Mouse (Mus musculus) embryonic facial prominence, embryonic 11.5 days (tissue): ENCODE results near the gene Cav3. TPM values are rescaled to one million over a fixed set of nuclear protein-coding genes. Genes with fewer than 3 reads are reported as not detected.

ENCODE experiments used
- ATAC-seq: fragments of 200-750 bp; cut with Nextera tagmentation; replicated peaks from 2 replicates; pipeline ENCODE4 v1.8.0; 2017; ENCODE audit warnings: low read depth; ENCODE audit not compliant: insufficient number of reproducible peaks, low FRiP score, low TSS enrichment
- DNase-seq: peaks from one replicate; pipeline ENCODE4 v3.0.0-alpha.2; 2015; ENCODE audit warnings: low spot score
- H3K27ac ChIP-seq: fragments of 300-500 bp; sonication (generic); replicated peaks from 2 replicates; pipeline ENCODE4 v1.5.1; 2014; ENCODE audit warnings: mild to moderate bottlenecking, low read depth, low read length, control low read depth
- H3K27me3 ChIP-seq: fragments of 300-500 bp; sonication (generic); 2 replicates; pipeline ENCODE4 v1.6.1; 2014; ENCODE audit warnings: mild to moderate bottlenecking, low read length, moderate library complexity, mixed read lengths; ENCODE audit not compliant: control insufficient read depth, insufficient read depth
- H3K36me3 ChIP-seq: fragments of 300-500 bp; sonication (generic); replicated peaks from 2 replicates; pipeline ENCODE4 v1.6.1; 2014; ENCODE audit warnings: low read depth, mild to moderate bottlenecking, low read length, moderate library complexity, mixed read lengths; ENCODE audit not compliant: control insufficient read depth, insufficient read depth
- H3K4me1 ChIP-seq: fragments of 300-500 bp; sonication (generic); 2 replicates; pipeline ENCODE4 v1.6.1; 2014; ENCODE audit warnings: low read length, mixed read lengths; ENCODE audit not compliant: control insufficient read depth, insufficient read depth
- H3K4me2 ChIP-seq: fragments of 300-500 bp; sonication (generic); 2 replicates; pipeline ENCODE4 v1.6.1; 2014; ENCODE audit warnings: low read depth, mild to moderate bottlenecking, control low read depth, low read length, moderate library complexity
- H3K4me3 ChIP-seq: fragments of 300-500 bp; sonication (generic); 2 replicates; pipeline ENCODE4 v1.5.1; 2014; ENCODE audit warnings: low read depth, low read length, control low read depth
- H3K9ac ChIP-seq: fragments of 300-500 bp; sonication (generic); replicated peaks from 2 replicates; pipeline ENCODE4 v1.6.1; 2014; ENCODE audit warnings: mild to moderate bottlenecking, control low read depth, low read length
- H3K9me3 ChIP-seq: fragments of 300-500 bp; sonication (generic); replicated peaks from 2 replicates; pipeline ENCODE4 v1.6.1; 2016; ENCODE audit warnings: mild to moderate bottlenecking, low read length, inconsistent platforms, mixed read lengths; ENCODE audit not compliant: control insufficient read depth
- WGBS: fragments of 180-500 bp; shearing (Covaris S2); extraction: QIAGEN DNeasy Blood & Tissue Kit; methylation state at CpG from one replicate; pipeline ENCODE4 v1.1.7; 2014; 5-methylcytosine and 5-hydroxymethylcytosine counted together
- polyA plus RNA-seq: library from polyadenylated mRNA; unstranded; fragments of >200 nt; fragmentation: Nextera tagmentation; extraction: Ambion mirVana; gene quantifications from 2 replicates; pipeline ENCODE4 v1.2.1, GENCODE M21; 2014

Gene Cav3
- polyA plus RNA-seq, 1 experiment from 2014 or later, result 0.72 TPM

DNA sequence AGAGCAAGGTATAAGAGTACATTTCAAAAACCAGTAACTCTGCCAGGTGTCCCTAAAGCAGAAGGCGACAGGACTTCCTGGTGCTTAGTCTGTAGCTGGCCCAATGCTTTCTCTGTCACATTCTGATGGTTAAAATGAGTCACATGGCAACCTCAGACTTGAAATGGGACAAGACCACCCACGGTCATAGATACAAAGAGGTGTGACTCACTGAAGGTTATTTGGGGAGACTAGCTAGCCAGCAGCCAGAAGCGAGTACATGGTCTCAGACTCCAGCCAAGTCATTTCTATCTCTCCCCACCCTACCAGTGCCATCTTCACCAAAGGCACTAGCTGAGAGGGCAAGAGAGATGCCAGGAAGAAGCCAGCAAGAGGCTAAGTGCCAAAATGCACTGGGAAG, 6.1 kb downstream of the Cav3 start:
- WGBS, result 88% methylated on average over 3 of the region's 3 CpGs
- H3K4me3 ChIP-seq, result no peak overlapping the region
- no peak for ATAC-seq
- no peak overlapping the region for H3K27ac ChIP-seq
- no peaks in the 10 kb centered on the region for H3K4me1 ChIP-seq
- H3K9me3 ChIP-seq, result no peaks in the 10 kb centered on the region
- no peak overlapping the region for H3K9ac ChIP-seq
- H3K36me3 ChIP-seq, result no peaks in the 10 kb centered on the region
- H3K27me3 ChIP-seq, result no peaks in the 10 kb centered on the region
- no peak for DNase-seq
- no peak overlapping the region for H3K4me2 ChIP-seq

- no peak overlapping the region for H3K4me2 ChIP-seq
- no peak overlapping the region for H3K9ac ChIP-seq
- no peak overlapping the region for H3K4me3 ChIP-seq
- H3K9me3 ChIP-seq, result no peaks in the 10 kb centered on the region
- no peaks in the 10 kb centered on the region for H3K27me3 ChIP-seq
- ATAC-seq (no peak), DNase-seq (no peak)
- H3K4me1 ChIP-seq, result no peaks in the 10 kb centered on the region
- no peaks in the 10 kb centered on the region for H3K36me3 ChIP-seq
- no peak overlapping the region for H3K27ac ChIP-seq
Measured at GRCm38 (mm10) chr6:112466001-112466400, 6.7 kb downstream of the Cav3 start.

DNA sequence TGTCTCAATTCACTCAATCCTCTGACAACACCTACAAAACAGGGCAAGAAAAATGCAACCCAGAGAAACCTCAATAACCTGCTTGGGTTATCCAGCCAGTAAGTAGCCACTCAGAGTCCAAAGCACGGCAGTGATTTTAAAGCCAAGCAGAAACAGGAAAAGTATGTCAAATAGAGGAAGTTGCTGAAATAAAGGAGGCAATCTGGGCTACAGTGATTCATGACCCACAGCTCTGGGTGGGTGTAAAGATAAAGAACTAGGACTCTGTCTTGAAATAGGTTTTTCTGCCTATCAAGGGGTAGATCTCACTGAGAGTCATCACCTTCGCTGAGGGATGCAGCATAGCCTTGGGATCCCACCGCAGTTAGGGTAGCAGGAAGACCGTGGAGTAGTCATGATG, 12.3 kb downstream of the Cav3 start:
- no peak overlapping the region for H3K4me2 ChIP-seq
- no peaks in the 10 kb centered on the region for H3K27me3 ChIP-seq
- ATAC-seq (no peak), DNase-seq (no peak)
- no peaks in the 10 kb centered on the region for H3K9me3 ChIP-seq
- 91% methylated on average over 4 of the region's 4 CpGs for WGBS
- no peak overlapping the region for H3K9ac ChIP-seq
- no peaks in the 10 kb centered on the region for H3K36me3 ChIP-seq
- no peak overlapping the region for H3K27ac ChIP-seq
- H3K4me3 ChIP-seq, result no peak overlapping the region
- no peaks in the 10 kb centered on the region for H3K4me1 ChIP-seq

DNA sequence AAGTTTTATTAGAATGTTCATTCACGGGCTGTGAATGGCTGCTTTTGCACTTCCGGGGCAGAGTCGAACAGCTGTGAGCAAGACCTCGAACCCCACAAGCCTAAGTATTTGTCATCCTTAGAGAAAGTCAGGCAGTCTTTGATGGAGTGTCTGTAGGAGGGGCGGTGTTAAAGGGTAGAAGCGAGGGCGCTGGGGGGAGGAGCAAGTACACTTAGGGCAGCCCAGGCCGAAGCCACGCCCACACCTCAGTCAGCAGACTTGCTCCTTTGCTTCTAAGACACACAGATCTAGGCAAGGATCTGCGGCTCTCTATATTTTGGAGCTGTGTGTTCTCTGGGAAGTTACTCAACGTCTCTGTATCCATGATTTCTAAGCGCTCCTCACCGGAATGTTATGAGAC, 20.6 kb downstream of the Cav3 start:
- Histone ChIP-seq H3K9me3 (no peaks in the 10 kb centered on the region), H3K9ac (no peak overlapping the region), H3K27ac (no peak overlapping the region), H3K4me3 (no peak overlapping the region), H3K4me2 (no peak overlapping the region), H3K27me3 (no peaks in the 10 kb centered on the region), H3K4me1 (no peaks in the 10 kb centered on the region), H3K36me3 (no peaks in the 10 kb centered on the region)
- WGBS, result 52% methylated on average over 13 of the region's 13 CpGs
- ATAC-seq, result no peak
- DNase-seq, result no peak

DNA sequence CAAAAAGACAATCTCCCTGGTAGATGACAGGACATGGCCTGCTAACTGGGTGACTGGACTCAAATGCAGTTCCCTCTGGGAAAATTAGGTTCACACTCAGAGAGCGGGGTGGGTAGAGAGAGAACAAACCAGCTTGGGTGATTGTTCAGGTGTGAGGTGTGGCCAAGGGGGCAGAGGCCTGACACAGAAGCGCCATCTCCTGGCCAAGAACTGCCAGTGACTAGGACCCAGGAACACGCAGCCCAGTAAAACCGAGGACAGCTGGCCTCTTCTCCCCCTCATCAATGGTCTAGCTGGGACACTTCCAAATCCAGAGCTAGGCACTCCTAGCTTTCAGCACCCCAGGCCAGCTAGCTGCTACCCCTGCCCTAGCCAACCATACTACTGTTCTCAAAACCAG, 25.0 kb downstream of the Cav3 start:
- no peaks in the 10 kb centered on the region for H3K36me3 ChIP-seq
- peaks cover 24% of the 10 kb centered on the region for H3K27me3 ChIP-seq
- ATAC-seq, result no peak

GRCm38 (mm10) chr6:112487993-112488392, 28.7 kb downstream of the Cav3 start:
- peaks cover 38% of the 10 kb centered on the region for H3K27me3 ChIP-seq

More for the DNA sequence above, 25.0 kb downstream of the Cav3 start:
- Histone ChIP-seq H3K9me3 (no peaks in the 10 kb centered on the region), H3K4me3 (no peak overlapping the region), H3K9ac (no peak overlapping the region), H3K4me2 (no peak overlapping the region), H3K27ac (no peak overlapping the region), H3K4me1 (peaks cover 1% of the 10 kb centered on the region; the same call in 1 of the 2 replicates)
- DNase-seq, result peak; percentile 48
- 6% methylated on average over 4 of the region's 4 CpGs for WGBS

DNA sequence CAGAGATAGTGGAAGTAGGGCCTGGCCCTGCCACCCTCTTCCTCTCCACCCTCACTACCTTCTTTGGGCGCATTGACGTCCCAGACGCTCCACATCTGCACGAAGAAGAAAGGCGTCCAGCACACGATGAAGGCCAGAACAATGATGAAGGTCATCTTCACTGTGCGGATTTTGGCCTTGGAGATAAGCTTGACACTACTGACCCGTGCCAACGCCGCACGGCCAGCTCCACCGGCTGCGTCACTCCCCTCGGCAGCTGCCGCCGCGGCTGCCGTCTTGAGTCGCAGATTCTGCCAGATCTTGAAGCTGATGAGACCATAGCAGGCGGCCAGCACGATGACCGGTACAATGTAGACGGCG, 29.5 kb downstream of the Cav3 start:
- no peak for ATAC-seq
- WGBS, result 26% methylated on average over 24 of the region's 24 CpGs
- H3K4me3 ChIP-seq, result peak overlapping the region; percentile 27
- H3K4me2 ChIP-seq, result peak overlapping the region; percentile 39
- peaks cover 38% of the 10 kb centered on the region for H3K27me3 ChIP-seq
- DNase-seq, result no peak
- H3K27ac ChIP-seq, result no peak overlapping the region
- no peaks in the 10 kb centered on the region for H3K9me3 ChIP-seq
- peaks cover 10% of the 10 kb centered on the region for H3K4me1 ChIP-seq
- no peaks in the 10 kb centered on the region for H3K36me3 ChIP-seq
- no peak overlapping the region for H3K9ac ChIP-seq

More at GRCm38 (mm10) chr6:112487993-112488392, 28.7 kb downstream of the Cav3 start:
- no peak for ATAC-seq
- Histone ChIP-seq H3K4me2 (no peak overlapping the region), H3K36me3 (no peaks in the 10 kb centered on the region), H3K27ac (no peak overlapping the region), H3K9ac (no peak overlapping the region), H3K4me3 (no peak overlapping the region), H3K4me1 (peaks cover 10% of the 10 kb centered on the region), H3K9me3 (no peaks in the 10 kb centered on the region)
- 70% methylated on average over 5 of the region's 5 CpGs for WGBS
- DNase-seq, result no peak

GRCm38 (mm10) chr6:112489181-112489909, 30.0 kb downstream of the Cav3 start:
- Histone ChIP-seq H3K4me2 (peak overlapping the region; percentile 39), H3K36me3 (no peaks in the 10 kb centered on the region), H3K9ac (no peak overlapping the region), H3K27ac (no peak overlapping the region), H3K9me3 (no peaks in the 10 kb centered on the region), H3K4me3 (peak overlapping the region; percentile 27), H3K27me3 (peaks cover 38% of the 10 kb centered on the region), H3K4me1 (peaks cover 10% of the 10 kb centered on the region)
- peak; percentile 4 for DNase-seq
- no peak for ATAC-seq
- 4% methylated on average over 72 of the region's 72 CpGs for WGBS
